Mouse (Mus musculus): ENCODE data around the gene Ctc1. TPM values are rescaled to one million over a fixed set of nuclear protein-coding genes. Genes with fewer than 3 reads are reported as not detected.

Ctc1 gene
- total RNA-seq, 1 experiment from 2014 or later: 32.9 TPM

GRCm38 (mm10) chr11:69070590-69071222, 55.0 kb downstream of the Ctc1 start, which contains the start of gene Tmem107:
Tmem107 (plus strand) TSS chr11:69070806.
- peak; percentile 92 for DNase-seq

- DNase-seq: no peak
Measured at GRCm38 (mm10) chr11:69071262-69071661, 55.6 kb downstream of the Ctc1 start.

GRCm38 (mm10) chr11:69072234-69072633, 56.5 kb downstream of the Ctc1 start:
- no peak for DNase-seq

GRCm38 (mm10) chr11:69072666-69073064, 57.0 kb downstream of the Ctc1 start:
- DNase-seq: no peak

- DNase-seq: peak; percentile 64
Measured at GRCm38 (mm10) chr11:69073065-69073888, 57.6 kb downstream of the Ctc1 start.

GRCm38 (mm10) chr11:69073951-69074775, 58.5 kb downstream of the Ctc1 start:
- no peak for DNase-seq

GRCm38 (mm10) chr11:69074776-69075069, 59.0 kb downstream of the Ctc1 start:
- DNase-seq: no peak

- DNase-seq: no peak
Measured at GRCm38 (mm10) chr11:69075764-69076479, 60.2 kb downstream of the Ctc1 start.

- DNase-seq: no peak
Measured at GRCm38 (mm10) chr11:69076572-69076971, 60.9 kb downstream of the Ctc1 start.

- peak; percentile 28 for DNase-seq
Measured at GRCm38 (mm10) chr11:69077316-69077715, 61.6 kb downstream of the Ctc1 start.

GRCm38 (mm10) chr11:69078041-69078440, 62.3 kb downstream of the Ctc1 start:
- no peak for DNase-seq

- DNase-seq: no peak
Measured at GRCm38 (mm10) chr11:69078805-69079438, 63.2 kb downstream of the Ctc1 start.

GRCm38 (mm10) chr11:69080102-69080854, 64.6 kb downstream of the Ctc1 start:
- no peak for DNase-seq

- DNase-seq: no peak
Measured at GRCm38 (mm10) chr11:69080855-69081222, 65.1 kb downstream of the Ctc1 start.

GRCm38 (mm10) chr11:69081613-69082012, 65.9 kb downstream of the Ctc1 start:
- no peak for DNase-seq

- DNase-seq: no peak
Measured at GRCm38 (mm10) chr11:69085608-69086007, 69.9 kb downstream of the Ctc1 start.

Small RNA genes within 50 kb of the gene (microRNA-seq; reads per million reads assigned to microRNA genes)
- 0 reads per million in 2 experiments for gene Mir3062

Other genes starting within 250 kb of the Ctc1 start
- 54.4 and 70.0 TPM in 2 replicates for gene Ndel1, start 144.1 kb upstream of the Ctc1 start, total RNA-seq (2021)
- 0.15 TPM in 1 of 2 replicates, not detected in the other for gene Rnf222, start 127.4 kb upstream of the Ctc1 start, total RNA-seq (2021)
- gene Rpl26, start 114.3 kb upstream of the Ctc1 start, total RNA-seq (2021): 1,094 and 1,140 TPM in 2 replicates
- 0.70 TPM in 1 of 2 replicates, not detected in the other for gene Odf4, start 88.8 kb upstream of the Ctc1 start, total RNA-seq (2021)
- gene Arhgef15, start 58.4 kb upstream of the Ctc1 start, total RNA-seq (2021): 18.7 and 23.4 TPM in 2 replicates
- 32.0 and 35.4 TPM in 2 replicates for gene Slc25a35, start 47.8 kb upstream of the Ctc1 start, total RNA-seq (2021)
- 20.7 and 22.4 TPM in 2 replicates for gene Rangrf, start 40.7 kb upstream of the Ctc1 start, total RNA-seq (2021)
- 39.7 and 40.1 TPM in 2 replicates for gene Pfas, start 7.5 kb upstream of the Ctc1 start, total RNA-seq (2021)
- 9.7 and 11.8 TPM in 2 replicates for gene Aurkb, start 29.7 kb downstream of the Ctc1 start, total RNA-seq (2021)
- gene Borcs6, start 43.8 kb downstream of the Ctc1 start, total RNA-seq (2021): 23.1 and 32.0 TPM in 2 replicates
- gene Tmem107, start 54.9 kb downstream of the Ctc1 start, total RNA-seq (2021): 18.3 and 21.8 TPM in 2 replicates
- 143 and 163 TPM in 2 replicates for gene Vamp2, start 72.6 kb downstream of the Ctc1 start, total RNA-seq (2021)
- gene Per1, start 79.3 kb downstream of the Ctc1 start, total RNA-seq (2021): 66.5 and 84.7 TPM in 2 replicates
- gene Hes7, start 104.5 kb downstream of the Ctc1 start, total RNA-seq (2021): not detected in 2 replicates
- gene 9130213A22Rik, start 106.7 kb downstream of the Ctc1 start, total RNA-seq (2021): 1.2 and 1.6 TPM in 2 replicates
- gene Aloxe3, start 110.0 kb downstream of the Ctc1 start, total RNA-seq (2021): 0.64 and 2.8 TPM in 2 replicates
- gene Alox12b, start 141.1 kb downstream of the Ctc1 start, total RNA-seq (2021): not detected in 2 replicates
- gene Alox8, start 181.9 kb downstream of the Ctc1 start, total RNA-seq (2021): not detected in 2 replicates
- not detected in 2 replicates for gene Gucy2e, start 221.1 kb downstream of the Ctc1 start, total RNA-seq (2021)

All from adrenal gland, postnatal 25 days (tissue).